Mouse (Mus musculus) cerebellum, postnatal 14 days (tissue): Measurements from ENCODE around the gene Lmtk2.

Source experiments
- DNase-seq, 2 experiments: peaks; one replicate each; pipeline ENCODE4 v3.0.0; 2021; ENCODE audit warnings: mixed read lengths in 2 of 2

Gene Lmtk2

DNA sequence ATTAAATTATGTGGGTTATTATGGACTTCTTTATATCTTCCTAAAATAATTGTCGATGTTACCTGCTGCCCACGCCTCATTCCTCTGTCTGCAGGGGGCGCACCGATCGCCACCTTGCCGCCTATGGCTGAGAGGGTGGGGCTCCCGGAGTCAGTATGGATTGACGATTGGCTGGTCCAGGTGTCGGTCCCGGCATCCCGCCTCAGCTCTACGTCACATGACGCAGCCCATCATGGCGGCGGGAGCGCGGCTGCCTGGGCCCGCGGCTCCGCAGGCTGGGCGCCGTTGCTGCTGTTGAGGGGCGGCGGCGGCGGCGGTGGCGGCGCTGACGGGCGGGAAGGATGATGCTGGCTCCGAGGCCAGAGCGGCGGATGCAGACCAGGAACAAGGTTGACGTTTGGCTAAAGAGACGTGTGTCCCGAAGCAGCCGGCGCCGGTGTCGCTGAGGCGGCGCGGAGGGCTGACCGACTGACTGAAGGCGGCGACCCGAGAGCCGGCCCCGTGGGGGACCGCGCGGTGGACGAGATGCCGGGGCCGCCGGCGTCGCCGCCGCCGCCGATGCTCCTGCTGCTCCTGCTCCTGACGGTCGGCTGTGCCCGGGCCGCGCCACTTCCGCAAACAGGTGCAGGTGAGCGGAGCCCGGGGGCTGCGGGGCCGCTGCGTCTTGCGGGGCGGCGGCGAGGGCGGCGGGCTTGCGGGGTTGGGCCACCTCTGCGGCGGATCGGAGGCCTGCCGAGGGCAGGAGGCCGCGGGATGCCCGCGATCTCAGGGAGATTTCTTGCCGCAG lies at the start of gene Lmtk2:
Gene Lmtk2 (plus strand): TSS at position 288 of the 787 bp plus-strand sequence.
- DNase-seq: peak; percentile 99

DNA sequence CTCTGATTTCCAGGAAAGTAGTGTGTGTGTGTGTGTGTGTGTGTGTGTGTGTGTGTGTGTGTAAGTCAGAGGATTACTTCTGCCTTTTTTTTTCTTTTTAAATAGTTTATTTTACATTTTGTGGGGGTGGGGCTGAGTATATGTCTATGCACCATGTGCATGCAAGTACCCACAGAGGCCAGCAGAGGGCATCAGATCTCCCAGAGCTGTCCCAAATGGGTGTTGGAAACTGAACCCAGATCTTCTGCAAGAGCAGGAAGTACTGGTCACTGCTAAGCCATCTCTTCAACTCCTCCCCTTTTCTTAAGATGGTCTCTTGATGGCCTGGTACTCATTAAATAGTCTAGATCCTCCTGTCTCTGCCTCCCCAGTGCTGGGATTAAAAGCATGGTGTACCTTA lies 49.0 kb upstream of the Lmtk2 start:
- DNase-seq: peak in 1 of 2 experiments; percentile 11

DNA sequence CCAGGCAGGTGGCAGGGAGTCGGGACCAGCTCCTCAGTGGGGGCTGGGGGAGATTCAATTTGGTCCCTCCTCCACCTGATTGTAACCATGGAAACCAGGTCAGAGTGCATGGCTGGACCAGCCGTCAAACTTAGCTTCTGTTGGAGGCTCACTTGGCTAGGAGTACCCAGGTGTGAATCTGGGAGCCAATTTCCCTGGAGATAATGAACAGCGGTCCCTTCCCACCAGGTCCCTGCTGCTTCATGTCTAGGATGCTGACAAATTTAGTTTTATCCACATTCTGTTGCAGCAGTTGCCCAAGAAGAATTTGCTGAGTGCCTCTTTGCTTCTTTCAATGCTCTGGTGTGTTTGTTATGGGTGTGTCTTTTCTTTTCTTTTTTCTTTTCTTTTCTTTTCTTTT lies 46.8 kb upstream of the Lmtk2 start:
- no peak for DNase-seq

DNA sequence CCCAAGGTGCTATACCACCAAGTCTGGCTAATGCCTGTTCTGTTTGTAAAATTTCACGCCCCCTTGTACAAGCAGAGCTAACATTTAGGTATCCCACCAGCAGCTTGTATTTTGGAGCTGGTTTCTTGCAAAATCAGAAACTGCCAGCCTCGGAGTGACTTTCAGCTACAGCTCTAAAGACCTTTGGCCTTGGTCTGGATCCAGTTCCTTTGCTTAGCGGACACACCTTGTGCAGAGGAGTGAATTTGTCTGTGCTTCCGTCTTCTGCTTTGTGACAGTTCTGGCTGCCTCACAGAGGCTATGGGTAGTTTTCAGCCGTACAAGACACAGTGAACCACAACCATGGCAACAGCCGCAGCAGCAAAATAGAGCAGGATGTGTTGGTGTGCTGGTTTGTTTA lies 45.9 kb upstream of the Lmtk2 start:
- no peak for DNase-seq

DNA sequence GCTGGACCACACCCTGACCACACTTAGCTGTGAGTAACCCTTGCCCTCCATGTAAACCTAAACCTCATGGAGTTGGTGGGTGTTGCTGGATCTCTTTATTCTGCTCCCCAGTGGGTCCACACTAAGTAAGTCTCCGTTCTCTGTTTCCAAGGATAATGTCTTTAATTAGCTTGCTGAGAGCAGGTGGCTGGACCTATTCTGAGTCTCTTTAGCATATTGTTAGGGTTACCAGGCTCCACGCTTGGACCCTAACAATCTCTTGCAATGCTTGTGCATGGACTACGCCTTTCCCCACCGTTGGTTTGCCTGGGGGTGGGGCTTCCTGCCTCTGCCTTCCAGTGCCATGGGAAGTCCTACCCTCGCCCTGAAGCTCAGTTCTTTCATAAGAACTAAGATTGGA lies 36.1 kb upstream of the Lmtk2 start:
- DNase-seq: no peak

DNA sequence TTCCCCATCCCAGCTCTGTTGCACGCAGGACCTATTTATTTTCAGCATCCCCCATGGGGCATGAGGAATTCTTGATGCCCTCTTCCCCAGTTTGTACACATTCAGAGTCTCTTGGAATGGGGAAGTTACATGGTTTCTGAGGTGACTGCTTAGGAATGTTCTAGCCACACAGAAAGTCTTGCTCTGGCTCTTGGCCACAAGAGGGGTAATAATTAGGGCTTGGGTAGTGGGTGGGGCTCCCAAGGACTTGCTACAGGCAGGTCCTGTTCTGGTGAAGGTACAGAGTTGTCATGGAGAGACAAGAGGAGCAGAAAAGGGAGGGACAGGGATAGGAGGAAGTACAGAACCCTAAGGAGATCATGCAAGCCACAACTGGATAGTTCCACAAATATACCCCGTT lies 34.2 kb upstream of the Lmtk2 start:
- no peak for DNase-seq

DNA sequence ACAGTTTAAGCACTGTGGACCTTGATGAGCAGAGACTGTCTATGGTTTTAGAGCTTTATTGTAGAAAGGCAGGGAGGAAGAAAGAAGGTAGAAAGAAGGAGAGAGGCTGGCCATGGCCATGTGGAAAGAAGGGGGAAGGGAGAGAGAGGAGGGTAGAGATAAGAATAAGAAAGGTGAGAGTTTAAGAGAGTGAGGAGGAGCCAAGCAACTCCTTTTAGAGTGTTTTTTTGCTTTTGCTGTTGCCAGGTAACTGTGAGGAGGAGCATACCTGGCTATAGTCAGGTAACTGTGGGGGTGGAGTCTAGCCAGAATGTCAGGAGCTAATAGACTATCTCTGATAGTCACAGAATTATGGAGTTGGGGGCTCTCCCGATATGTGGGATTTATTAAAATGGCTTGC lies 30.2 kb upstream of the Lmtk2 start:
- no peak for DNase-seq

DNA sequence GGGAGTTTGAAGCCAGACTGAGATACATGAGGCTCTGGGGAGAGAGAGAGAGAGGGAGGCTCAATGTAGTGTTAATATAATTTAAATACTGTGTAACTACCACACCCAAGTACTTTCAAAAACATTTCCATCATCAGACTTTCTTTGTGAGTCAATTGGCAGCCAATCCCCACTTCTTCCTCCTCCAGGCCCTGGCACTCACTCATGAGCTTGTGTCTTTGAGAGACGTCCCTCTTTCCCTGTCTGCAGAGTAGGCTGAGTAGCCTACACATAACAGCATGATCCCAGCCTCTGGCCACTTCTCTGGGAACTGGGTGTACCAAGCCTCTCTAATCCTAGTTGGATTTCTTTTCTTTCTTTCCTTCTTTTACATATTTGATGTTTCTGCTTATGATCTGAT lies 29.0 kb upstream of the Lmtk2 start:
- DNase-seq: no peak

DNA sequence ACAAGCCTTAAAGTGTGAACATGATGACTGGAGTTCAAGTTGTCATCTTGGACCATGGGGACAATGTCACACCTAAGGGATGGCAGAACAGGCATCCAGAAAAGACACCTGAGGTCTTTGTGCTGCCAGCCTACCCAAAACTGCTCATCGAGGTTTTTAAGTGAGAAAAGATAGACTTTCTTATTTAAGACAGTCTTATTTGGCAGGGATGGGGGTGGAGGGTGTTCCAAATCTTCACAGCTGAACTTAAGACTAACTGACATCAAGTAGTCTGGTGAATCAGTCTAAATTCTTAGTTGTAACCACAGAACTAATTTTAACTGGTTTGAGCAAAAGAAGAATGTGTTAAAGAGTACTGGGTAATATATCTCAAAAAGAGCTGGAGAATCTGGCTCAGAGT lies 22.7 kb upstream of the Lmtk2 start:
- DNase-seq: no peak

DNA sequence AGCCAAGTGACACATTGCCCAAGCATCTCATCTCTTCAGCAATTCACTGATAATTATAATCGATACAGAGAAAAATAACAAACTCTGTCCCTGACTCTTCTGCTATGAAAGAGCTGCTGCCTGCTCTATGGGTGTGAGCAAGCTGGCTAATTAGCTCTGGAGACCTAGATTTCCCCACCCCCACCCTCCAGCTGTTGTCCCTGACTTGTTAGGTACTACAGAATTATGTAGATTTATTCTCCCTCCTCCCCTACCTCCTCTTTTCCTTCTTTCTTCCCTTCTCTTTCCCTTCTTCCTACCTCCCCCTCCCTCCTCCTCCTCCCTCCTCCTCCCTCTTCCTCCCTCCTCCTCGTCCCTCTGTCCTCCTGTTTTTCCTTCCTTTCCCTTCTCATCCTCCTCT lies 19.4 kb upstream of the Lmtk2 start:
- DNase-seq: no peak

DNA sequence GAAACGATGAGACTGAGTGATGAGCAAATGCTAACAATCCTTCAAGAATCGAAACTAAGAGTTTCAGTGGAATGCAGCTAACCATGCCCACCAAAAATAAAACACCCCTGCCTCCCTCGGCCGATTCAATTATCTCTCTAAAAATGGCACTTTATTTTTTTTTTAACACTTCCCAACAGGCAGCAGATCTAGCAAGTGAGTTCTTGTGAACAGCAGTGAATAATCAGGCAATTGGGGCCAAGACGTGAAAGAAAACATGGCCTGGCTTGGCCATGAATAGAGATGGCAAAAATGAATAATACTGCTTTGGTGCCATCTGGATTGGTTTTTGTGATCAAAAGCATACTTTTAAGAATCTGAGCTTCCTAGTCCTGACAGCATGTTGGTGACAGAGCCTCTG lies 18.2 kb upstream of the Lmtk2 start:
- DNase-seq: no peak

DNA sequence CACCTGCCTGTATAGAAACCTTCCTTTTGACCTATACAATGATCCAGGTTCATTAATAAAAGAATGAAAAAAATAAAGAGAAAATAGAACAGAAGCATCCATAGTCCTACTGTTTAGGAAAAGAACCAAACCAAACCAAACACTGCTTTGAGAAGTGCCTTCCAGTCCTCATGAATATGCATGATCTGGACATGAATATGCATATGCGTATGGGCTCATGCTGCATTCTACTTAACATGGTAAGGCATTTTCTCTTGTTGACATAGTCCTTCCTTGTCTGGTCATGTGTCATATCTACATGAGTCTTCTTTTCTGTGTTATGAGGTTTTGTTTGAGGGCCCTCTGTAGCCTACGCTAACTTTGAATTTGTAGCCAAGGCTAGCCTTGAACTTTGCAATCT lies 16.7 kb upstream of the Lmtk2 start:
- no peak for DNase-seq

DNA sequence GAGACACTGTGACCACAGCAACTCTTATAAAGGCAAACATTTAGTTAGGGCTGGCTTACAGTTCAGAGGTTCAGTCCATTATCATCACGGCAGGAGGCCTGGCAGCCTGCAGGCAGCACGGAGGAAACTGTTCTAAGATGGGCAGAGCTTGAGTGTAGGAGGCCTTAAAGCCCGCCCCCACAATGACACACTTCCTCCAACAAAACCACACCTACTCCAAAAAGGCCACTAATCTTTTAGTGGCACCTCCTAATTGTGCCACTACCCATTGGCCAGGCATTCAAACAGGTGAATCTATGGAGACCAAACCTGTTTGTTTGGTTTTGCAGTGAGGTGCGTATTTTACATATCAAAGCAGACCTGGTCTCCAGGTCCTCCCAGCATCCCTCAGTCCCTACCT lies 16.0 kb upstream of the Lmtk2 start:
- DNase-seq: no peak

DNA sequence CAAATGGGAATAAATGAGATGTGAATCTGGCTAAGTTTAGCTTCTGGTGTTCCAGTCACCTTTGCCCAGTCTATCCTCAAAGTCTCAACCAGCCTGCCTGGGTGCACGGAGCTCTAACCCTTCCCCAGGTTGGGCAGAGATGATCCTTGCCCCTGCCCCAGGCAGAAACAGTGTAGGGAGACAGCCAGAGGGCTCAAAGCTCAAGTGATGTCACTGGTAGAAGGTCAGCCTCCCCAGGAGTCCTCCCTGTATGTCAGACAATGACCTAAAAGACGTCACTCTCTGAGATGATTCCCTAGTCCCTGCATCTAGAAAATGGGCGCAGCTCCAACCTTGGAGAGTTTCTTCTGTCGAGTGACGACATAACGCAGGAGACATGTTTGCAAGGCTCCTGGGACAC lies 14.5 kb upstream of the Lmtk2 start:
- no peak for DNase-seq

DNA sequence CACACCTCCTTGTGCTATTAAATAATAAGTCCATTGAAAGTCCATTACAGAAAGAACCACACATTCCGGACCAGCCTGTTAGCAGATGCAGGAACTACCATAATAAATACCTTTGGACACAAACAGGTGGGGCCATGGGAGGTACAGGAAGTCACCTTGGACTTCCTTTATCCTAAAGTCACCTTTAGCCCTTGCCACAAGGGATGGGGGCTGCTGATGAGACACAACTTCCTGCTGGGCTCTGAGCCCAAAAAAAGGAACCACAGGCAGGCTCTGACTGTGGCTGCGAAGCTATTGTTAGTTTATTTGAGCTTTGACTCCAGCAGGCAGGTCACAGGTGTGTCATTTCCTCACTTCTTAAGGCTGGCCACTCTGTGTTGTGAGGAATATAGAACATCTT lies 13.7 kb upstream of the Lmtk2 start:
- DNase-seq: no peak

DNA sequence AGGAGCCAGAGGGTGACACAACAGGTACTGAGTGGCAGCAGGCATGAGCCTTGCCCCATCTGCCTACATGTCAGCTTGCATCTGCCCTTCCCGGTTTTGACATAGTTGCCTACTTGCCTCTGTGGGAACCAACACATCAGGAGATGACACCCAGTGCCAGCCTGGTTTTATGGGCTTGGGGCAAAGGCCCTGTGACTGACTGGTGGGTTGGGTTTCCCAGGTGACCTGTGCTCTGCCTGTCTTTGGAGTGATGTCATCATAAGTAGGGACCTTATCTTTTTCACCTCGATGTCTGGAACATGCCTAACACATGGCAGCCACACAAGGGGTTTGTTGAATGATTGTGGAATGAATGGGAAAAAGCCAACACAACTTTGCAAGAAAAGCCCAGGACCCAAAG lies 11.9 kb upstream of the Lmtk2 start:
- DNase-seq: no peak

DNA sequence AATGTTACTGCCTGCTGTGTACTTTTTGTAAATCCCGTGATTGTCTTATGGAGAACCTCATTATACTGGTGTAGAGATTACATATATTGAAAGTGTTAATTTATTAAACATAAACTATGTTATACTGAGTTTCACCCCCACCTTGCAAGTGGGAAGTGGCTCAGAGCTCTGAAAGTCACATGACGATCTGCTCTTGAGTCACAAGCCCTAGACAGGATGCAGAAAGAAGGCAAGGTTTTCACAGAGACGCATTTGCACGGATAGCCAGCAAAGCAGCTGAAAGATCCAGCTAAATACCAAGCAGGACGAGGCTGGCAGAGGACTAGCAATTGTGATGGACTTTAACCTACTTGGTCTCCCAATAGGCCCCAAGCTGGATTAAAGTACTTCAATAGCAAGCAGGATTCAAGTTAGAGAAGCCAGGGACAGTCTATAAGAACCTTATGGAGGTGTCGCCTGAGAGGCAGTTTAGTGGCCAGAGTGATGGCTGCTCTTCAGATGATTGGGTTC lies 4.7 kb upstream of the Lmtk2 start:
- no peak for DNase-seq

DNA sequence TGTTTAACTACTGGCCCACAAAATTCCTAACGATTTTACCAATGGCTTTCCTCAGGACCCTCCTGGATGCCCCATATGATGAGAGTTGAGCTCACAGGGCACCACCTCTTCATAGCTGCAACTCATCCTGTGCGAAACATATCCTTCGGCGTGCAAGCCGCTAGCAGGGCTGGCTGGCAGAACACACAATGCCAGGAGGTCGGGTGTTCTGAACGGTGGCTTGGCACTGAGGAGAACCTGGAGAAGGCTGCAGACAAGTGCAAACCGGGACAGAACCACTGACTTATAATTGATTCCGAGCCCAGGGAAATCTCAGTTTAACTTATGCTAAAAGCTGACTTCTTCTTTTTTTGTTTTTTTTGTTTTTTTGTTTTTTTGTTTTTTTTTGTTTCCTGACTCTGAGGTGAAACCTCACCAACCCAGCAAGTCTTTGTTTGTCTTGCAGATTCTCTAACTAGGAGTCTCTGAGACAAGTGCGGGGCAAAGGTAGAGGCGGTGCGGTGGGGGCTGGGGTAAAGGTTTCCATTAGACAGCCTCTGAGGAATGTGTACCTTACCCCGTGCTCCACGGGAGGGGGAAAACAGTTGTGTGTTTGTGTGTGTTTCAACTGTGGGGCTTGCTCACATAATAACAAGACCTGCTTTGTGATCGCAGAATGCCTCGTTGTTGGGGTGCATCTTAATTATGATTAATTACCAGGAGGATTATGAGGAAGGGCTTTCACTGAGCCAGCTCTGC lies 2.2 kb upstream of the Lmtk2 start:
- DNase-seq: no peak

DNA sequence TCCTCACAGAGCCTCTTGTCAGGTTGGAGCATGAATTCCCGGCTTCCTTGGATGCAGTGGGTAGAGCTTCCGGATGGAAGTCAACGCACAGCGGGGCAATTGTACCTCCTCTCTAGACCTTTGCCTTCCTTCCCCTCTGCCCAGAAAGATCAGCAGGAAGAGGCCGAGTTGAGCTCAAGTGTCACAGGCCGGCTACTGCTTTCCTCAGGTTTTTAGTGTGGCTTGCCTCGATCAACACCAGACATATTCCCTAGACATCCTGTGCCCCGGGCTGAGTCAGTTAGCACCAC lies 1.7 kb upstream of the Lmtk2 start:
- no peak for DNase-seq

DNA sequence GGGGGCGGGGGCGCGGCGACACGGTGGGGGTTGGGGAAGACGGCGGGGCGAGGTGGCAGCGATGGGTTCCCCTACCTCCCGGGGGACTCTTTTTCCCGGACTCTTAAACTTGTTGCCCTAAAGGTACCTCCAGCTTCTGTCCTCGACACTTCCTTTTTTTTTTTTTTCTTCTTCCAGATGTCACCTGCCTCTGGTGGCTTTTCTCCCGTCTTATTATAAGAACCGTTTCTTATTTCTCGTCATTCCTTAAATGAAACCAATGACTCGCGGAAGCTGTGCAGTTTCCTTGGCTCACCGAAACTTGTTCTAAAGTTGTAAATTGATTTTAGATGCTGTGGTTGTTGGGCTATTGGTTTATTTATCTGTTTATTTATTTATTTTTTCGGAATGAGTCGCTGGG lies 712 bp downstream of the Lmtk2 start:
- DNase-seq: no peak

DNA sequence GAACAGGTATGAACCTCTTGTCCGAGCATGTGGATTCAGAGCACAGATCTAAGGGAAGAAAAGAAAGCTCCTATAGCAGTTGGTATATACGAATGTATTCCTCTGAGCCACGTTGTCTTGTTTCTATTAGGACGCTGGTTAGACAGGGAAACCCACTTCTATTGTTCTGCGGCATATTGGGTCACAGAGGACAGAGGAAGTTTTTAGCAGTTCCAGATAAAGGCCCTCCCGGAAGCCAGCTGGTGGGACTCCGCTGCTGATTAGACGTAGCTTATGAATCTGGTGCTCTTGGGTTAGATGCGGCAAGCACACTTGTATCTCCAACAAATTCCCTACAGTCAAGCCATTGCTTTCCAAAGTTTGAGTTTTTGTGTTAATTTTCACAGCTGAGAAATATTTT lies 4.8 kb downstream of the Lmtk2 start:
- DNase-seq: no peak

DNA sequence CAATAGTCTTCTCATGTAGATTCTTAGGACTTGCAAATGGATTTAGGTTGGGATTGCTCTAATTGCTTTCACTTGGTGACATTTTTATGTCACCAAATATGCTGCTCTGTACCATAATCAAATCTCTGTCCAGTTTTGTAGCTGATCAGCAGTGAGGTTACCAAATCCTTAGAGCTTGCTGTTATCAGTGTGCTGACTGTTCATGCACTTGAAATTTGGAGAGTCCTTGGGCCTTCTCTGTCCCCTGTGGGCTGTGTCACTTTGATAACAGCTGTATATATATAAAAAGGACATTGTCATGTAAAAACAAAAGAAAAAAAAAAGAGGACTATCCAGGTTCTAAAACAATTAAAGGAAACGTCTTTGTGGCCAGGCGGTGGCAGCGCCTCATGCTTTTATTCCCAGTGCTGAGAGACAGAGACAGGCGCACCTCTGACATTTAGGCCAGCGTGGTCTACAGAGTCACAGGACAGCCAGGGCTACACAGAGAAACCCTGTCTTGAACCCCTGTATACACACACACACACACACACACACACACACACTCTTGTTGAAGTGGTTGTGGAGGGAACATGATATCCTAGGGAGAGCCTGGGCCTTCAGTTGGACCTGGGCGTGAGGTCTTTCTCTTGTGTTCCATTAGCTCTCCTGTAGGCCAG lies 5.4 kb downstream of the Lmtk2 start:
- no peak for DNase-seq

DNA sequence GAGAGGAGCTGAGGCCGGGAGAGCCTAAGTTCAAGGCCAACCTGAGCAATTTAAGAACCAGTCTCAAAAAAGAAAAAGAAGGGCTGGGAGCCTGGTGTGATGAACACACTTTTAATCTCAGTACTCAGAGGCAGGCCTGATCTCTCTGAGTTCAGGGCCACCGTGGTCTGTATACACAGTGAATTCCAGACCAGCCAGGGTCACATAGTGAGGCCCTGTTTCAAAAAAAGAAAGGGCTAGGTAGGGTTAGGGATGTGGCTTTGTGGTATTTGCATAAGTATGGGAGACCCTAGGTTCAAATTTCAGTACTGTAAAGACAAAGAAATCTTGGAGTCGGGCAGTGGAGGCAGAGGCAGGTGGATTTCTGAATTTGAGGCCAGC lies 5.9 kb downstream of the Lmtk2 start:
- no peak for DNase-seq

DNA sequence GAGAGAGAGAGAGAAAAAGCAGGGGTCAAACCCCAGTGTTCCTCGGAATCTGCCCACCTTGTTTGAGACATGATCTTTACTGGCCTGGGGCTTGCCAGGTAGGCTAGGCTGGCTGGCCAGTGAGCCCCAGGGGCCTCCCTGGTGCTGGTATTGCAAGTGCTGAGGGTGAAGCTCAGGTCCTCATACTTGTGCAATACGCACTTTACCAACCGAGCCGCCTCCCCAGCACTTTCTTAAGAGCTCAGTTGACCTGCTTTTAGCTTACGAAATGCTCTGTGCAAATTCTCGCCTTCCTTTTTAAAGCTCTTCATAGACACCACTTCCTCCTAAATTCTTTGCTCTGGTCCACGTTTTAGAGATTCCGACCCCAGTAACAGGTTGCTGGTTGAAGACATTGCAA lies 9.0 kb downstream of the Lmtk2 start:
- no peak for DNase-seq
